Mouse (Mus musculus): Measurements from ENCODE around the gene Ctc1.

The Ctc1 gene

DNA sequence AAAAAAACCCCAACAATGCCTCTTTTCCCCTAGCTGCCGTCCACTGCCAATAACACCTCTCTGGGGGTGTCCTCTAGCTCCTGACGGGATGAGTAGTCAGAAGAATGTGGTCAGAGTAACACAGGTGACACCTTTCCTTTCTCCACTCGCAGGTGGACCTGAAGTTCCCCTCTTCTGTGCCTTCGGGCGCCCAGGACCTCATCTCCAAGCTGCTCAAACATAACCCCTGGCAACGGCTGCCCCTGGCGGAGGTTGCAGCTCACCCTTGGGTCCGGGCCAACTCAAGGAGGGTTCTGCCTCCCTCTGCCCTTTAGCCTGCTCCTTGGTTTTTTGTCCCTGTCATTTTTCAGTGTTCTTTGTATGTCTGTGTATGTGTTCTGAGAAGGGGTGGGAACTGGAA, 35.0 kb downstream of the Ctc1 start:
- DNase-seq = peak in 1 of 2 experiments; percentile 3

DNA sequence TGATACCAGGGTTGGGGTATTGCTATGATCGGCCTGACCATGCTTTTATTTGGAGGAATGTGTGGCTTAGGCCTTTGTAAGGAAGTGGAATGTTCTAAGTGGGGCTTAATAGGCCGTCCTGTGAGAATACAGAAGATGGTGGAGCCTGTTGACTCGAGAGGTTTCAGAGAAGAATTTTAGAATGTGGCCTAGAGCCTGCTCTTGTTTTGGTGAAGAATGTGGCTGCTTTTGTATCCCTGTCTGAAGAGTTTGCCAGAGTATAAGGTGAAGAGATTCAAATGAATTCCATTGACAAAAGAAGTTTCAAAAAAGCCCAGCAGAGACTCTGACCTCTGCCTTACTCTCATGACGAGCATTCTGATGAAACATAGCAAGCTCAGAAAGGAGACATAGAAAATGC, 36.1 kb downstream of the Ctc1 start:
- no peak for DNase-seq

DNA sequence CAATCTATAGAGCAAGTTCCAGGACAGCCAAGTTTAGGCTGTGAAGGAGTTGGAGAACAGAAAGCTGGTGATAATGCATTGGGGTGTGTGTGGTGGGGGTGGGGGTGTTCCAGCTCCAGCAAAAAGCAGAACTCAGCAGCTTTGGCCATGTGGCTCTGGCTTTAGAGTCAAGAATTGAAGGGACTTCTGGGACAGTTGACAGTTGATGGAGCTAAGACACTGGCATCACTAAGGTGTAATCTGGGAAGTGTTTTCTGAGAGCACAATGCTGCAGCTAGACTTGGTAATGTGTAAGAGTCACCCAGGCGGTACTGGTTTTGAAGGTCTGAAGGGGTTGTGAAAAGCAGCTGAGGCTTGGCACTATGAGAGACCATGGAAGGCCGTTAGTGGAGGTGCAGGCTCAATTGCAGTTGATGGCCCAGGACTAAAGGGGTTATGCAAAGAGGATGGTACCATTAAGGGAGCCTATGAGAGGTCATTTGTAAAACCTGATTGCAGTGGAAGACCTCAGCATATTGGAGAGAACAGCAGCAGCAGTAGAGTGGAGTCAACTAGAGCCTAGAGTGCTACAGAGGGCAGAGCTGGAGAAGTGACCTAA, 37.2 kb downstream of the Ctc1 start:
- DNase-seq = no peak

DNA sequence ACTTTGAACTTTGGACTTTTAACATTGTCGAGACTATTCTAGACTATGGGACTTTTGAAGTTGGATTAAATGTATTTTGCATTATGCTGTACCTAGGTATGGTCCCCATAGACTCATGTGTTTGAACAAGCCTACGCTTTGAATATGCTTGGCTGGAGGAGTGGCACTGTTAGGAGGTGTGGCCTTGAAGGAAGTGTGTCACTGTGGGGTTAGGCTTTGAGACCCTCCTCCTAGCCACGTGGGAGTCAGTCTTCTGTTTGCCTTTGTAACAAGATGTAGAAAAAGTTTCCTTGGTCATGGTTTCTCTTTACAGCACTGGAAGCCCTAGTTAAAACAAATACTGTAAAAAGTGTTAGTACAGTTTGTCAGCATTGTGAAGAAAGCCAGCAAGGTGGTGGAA, 38.1 kb downstream of the Ctc1 start:
- DNase-seq = no peak

DNA sequence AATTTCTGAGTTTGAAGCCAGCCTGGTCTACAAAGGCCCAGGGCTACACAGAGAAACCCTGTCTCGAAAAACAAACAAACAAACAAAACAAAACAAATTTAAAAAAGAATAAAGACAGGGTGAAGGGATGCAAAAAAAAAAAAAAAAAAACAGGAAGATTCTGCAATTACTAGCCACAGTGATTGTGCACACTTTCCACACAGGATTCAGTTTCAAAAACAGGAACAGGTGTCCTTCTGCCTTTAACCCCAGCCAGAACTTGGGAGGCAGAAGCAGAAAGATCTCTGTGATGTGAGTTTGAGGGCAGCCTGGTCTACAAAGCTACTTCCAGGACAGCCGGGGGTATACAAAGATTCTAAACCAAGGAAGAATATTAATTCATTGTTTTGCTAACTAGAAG, 42.6 kb downstream of the Ctc1 start:
- DNase-seq = no peak

DNA sequence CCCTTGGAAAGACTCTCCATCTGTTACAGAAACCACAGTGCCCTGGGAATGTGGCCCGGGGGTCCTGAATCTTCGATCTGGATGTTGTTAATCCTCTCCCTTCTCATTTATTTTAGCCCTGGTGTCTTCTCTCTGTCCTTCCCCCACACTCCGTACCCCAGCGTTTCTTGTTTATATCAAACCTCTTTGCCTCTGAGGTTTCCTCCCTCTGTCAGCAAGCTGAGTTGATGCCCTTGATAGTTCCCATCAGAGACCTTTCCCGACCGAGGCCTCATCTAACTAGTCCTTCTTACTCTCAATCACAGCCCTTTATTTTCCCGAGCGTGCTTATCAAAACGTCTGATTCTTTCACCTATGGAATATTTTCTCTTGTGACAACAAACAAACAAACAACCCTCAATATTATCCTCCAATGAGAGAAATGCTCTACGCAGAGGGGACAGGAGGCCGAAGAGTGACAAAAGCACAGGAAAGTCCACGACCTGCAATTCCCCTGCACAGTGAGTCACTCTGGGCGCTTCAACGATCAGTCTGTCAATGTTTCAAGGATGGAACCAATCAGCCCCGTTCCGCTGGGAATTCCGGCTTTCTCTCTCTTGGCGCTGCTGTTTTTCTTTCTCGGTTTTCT, 43.1 kb downstream of the Ctc1 start:
- no peak for DNase-seq

DNA sequence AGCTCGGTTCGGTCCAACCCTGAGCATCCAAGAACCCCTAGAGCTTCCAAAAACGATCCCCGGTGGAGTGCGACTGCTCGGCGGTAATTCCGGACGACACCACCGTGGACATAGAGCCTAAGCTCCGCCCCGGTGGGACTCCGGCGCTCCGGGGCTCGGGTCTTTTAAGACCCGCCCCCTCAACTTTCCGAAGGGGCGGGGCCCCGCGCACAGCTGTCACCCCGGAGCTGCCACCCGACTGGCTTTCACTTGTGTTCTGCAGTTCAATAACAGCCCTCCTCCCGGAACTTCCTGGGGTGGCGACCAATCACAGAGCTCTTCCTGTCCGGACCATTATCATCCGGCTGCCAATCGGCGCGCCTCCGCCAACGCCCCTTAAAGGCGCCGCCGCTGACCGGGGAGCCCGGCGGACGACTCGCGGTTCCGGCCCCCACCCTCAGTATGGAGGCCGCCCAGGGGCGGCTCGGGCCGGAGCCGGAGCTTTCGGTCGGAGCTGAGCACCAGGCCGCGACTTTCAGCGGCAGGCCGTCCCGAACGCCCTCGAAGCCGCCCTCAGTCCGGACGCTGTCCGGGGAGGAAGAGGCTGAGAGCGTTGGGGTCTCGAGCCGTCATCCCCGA, 43.8 kb downstream of the Ctc1 start, which contains the start of gene Borcs6:
Gene Borcs6 (plus strand): TSS at position 361 of the 618 bp plus-strand sequence.
- DNase-seq = peak; percentile 91 to 97

DNA sequence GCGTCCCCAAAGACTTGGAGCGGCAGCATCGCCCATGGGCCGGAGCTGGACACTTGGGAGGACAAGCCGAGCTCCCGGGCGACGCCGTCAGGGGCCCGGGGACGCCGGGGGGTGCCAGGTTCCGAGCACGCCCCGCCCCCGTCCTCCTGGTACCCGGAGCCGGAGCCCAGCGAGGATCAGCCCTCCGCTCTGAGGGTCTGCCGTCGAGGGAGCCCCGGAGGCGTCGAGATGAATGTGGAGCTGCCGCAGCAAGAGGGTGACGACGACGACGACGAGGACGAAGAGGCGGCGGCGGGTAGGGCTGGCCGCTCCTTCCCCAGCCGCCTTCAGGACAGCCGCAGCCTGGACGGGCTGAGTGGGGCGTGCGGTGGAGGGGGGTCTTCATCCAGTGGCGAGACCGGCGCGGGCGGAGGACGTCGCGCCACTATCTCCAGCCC, 44.3 kb downstream of the Ctc1 start:
- peak in 1 of 2 experiments; percentile 72 for DNase-seq

DNA sequence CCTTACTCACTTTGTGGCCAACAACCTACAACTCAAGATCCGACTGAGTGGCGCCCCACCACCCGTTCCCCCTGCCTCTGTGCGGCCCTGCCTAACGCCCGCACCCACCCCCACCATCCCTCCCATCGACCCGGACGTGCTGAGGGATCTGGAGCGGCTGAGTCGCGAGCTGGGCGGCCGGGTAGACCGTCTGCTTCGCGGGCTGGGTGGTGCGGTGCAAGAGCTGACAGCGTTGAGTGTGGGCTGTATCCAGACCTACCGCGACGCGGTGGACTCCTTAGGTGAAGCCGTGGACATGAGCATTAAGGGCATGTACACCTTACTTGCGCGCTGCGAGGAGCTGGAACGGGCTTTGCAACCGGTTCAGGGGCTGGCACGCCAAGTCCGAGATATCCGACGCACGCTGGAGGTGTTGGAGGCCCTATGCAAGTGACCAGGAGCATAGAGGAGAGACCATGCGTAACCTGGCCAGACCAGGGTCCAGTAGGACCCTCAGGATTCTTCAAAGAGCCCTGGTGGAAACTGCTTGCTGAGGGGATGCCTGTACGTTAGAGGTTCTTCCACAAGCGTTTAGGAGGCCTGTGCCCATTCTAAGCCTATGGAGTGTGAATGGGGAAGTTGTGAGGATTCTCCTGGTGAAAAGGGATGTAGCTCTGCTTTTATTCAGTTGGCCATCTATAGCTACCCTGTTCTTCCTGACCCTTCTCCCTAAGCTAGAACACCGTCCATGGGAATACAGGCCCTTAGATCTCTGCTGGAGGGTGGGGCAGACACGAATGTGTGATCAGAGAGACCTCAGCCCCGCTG, 44.9 kb downstream of the Ctc1 start:
- DNase-seq = peak in 1 of 2 experiments; percentile 54

DNA sequence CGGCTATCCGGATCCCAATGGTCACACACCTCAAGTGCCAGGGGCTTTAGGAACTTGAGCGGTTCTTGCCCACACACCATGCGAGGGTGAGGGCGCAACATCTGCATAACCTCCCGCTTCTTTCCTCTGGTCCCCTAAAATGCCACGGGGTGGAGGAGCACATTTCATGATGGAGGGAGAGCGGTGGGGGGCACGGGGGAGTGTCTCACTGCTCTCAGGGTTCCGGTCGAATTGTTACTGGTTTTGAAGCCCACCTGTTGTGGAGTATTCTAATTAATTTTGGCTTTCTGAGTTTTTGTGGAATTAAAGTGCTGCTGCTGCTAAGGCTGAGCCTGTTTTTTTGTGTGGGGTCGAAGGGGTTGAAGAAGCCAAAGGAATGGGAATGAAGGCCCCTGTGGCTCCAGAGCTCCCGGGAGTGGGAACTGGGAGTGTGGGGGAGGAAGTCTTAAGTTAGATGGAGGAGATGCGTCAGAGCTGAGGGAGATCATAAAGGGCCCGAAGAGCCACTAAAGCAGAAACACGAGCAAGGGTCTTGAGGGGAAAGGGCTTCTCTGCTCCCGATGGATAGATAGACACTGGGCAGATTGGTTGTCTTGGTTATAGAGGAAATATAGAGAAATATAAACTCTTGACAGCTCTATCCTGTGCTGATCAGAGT, 45.7 kb downstream of the Ctc1 start:
- peak in 1 of 2 experiments; percentile 37 for DNase-seq

DNA sequence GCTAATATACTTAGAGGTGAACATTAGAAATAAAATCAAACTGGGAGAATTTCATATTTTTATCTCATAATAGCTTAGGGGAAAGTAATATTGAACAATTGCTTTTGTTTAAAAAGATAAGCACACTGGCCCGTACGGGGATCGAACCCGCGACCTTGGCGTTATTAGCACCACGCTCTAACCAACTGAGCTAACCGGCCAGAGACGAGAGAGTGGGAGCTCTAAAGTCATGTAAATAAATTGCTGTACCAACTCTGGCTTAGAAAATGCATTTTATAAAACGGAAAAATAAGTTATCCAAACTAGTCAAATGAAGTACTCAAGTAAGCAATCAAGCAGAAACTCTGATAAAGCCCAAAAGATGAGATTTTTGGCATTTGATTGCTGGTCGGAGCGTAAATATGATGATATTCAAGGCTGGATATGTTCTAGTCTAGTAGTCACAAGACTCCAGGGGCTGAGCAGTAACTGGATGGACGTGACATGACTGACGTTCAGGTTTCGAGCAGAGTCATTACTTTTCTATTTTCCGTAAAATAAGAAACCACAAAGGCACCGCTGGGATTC, 46.6 kb downstream of the Ctc1 start:
- peak; percentile 67 to 71 for DNase-seq

DNA sequence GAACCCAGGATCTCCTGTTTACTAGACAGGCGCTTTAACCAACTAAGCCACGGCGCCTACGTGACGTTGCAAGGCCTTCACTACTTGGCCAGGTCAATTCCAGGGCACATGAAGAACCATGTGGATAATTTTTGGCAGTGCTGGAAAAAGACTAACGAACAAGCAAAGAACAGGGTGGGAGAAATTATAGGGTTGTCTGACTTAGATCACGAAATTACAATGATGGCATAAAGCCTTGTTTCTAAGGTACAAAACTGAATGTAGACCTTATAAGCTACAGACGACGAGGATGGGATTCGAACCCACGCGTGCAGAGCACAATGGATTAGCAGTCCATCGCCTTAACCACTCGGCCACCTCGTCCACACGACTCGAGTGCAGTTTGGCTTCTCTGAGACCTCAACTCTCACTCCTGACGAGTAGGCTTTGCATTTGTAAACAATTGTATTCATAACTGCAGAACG, 47.1 kb downstream of the Ctc1 start:
- DNase-seq = peak; percentile 92 to 96

DNA sequence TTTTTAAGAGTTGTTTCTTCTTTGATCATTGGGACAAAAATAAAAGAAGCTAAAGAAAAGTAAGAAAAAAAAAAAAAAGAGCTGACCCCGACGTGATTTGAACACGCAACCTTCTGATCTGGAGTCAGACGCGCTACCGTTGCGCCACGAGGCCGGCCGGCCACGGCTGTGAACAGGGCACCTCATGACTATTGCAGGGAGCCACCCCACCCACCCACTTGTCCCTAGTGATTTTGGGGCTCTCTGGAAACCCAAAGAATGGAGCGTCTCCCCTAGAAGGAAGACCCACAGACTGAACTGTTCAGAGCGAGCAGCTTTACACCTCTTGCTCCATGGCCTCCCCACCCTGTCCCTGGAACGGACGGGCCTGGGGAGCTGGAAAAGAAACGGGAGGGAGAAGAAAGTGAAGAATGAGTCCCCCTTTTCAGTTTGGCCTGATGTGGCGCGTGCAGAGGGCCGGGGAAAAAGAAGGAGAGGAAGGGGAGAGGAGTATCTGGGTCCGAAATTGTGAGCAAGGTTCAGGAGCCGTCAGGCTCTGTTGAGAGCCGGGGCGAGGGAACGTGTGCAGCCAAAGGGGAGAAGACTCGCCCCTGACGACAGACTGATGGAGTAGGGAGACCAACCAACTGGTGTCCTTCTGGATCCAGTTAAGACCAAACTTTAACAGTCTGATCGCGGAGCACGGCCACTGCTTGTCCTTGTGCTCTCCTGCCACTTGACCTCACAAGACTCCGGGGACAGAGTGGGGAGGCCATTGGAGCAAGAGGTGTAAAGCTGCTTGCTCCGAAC, 47.9 kb downstream of the Ctc1 start:
- DNase-seq = peak; percentile 72 to 79

DNA sequence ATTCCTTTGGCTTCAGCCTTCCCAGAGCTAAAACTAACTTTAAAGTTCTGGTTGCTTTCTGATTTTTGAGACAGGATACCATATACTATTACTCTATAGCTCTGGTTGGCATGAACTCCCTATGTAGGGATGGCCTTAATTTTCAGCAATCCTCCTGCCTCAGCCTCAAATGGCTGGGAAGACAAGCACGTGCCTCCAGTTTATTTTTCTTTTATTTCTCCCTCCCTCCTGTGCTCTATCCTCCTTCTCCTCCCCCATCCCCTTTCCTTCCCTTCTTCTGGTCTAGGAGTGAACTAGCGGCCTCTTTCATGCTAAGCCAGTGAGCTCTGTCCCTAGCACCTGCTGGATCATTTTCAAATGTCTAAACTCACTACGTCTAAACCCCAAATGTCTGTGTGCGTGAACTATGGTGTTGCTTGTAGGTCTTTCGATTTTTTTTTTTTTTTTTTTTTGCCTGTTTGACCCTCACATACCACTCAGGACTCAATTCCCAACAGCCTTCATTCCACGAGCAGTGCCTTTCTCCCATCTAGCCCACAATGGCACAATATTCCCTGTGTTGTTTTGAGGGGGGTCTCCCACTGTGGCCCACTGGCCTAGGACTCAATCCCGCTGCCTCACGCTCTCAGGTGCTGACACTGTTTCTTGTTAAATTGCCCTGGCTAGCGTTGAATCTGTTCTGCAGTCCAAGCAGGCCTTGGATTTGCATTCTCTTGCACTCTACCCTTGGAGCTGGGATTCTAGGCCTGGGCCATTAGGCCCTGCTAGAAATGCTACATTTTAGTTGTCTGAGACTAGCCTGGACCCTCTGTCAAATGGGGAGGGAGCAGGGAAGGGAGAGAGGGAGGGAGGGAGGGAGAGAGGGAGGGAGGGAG, 48.8 kb downstream of the Ctc1 start:
- no peak for DNase-seq

DNA sequence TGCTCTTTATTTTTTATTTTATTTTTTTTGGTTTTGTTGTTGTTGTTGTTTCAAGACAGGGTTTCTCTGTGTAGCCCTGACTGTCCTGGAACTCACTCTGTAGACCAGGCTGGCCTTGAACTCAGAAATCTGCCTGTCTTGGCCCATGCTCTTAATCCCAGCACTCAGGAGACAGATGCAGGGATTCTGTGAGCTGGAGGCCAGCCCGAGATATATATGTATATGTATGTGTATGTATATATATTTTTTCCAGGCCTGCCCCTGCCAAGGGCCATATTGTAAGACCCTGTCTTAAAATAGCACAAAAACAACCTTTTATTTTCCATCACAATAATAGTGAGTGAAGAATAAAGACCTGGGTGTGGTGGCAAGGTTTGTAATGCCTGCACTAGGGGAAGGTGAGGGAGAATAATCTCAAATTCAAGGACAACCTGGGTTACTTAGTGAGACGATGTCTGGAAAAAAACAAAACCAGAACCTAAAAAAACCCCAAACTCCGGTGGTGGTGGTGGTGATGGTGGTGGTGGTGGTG, 49.7 kb downstream of the Ctc1 start:
- DNase-seq = no peak

DNA sequence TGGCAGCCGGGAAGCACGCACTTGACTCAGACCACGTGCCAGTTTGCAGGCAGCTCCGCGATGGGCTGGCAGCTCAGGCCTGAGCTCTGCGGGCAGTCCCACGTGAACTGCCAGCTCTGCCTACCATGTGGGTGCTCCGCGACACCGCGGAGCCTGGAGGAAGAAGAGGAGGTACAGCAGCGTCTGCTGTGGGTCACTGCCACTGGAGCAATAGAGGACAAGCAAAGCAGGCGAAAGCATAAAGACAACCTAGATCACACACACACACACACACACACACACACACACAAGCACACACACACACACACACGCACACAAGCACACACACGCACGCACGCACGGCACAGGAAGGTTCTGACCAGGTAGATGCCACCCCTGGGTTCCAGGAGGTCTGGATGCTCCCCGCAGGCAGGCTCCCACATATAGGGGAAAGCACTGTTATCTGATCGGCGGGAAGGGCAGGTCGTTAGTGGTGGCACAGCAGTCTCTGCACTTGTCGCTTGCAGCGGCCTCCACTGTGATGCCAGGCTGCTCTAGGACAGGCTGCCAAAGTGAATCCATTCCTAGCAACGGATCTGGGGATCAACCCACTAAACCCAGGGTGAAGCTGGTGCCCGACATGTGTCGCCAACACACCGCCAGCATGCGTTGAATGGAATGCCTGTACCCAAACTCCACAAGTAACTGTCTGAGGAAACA, 50.6 kb downstream of the Ctc1 start:
- DNase-seq = peak in 1 of 2 experiments; percentile 29

DNA sequence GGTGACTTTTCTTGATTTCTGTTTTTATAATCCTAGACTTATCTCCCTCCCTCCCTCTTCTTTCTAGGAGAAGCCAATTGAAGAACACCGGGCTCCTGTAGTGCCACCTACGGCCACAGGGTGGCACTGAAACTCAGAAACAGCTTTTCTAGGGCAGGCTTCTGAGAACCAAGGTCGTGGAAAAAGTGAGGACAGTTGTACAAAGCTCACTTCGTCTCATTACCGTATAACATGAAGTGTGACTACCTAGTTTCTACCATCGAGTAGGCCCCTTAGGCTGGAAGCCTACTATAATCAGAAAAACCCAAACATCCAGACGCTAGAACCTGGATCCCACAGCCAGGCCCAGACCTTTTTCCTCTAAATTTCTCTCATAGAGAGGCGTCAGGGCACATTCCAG, 51.2 kb downstream of the Ctc1 start:
- peak; percentile 82 to 85 for DNase-seq

DNA sequence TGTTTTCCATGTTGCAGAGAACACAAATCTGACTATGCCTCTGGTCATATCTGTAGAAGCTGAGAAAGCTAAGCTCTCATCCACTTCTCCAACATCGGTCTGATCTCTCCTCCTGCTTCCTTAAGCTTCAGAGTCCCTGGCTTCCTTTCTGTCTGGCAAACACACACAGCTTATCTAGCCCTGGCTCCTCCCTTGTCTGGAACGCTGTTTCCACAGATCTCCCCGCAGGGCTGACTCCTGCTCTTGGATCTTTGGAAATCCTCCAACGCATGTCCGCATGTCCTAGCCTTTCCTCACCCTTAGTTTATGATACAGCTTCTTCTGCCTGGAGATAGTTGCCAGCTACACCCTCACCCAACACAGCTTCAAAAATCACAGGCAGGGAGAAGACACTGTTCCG, 51.9 kb downstream of the Ctc1 start:
- DNase-seq = no peak

DNA sequence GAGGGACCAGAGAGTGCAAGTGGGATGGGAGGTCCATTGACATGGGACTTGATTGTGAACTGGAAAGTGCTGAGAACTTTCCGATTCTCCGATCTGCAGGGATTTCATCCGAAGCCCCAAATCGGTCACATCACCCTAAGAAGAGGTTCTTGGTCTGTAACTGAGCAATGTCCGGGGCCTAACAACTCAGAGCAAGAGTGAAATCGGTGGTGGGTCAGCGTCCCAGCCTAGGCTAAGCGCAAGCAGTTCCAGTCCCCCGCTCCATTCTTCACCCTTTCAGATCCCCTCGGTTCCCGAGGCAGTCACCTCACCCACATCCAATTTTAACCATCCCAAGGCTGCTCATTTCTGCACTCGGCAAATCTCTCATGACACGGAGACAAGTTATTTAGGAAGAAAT, 54.4 kb downstream of the Ctc1 start:
- DNase-seq = no peak
